Mouse (Mus musculus): ENCODE measurements around the gene Tenm4.

Gene Tenm4

GRCm38 (mm10) chr7:96356285-96356811, 185.3 kb downstream of the Tenm4 start:
- DNase-seq: no peak

GRCm38 (mm10) chr7:96357550-96357949, 186.5 kb downstream of the Tenm4 start:
- no peak for DNase-seq

- no peak for DNase-seq
These were observed 192.3 kb downstream of the Tenm4 start for GRCm38 (mm10) chr7:96363311-96363710.

GRCm38 (mm10) chr7:96369947-96370346, 198.9 kb downstream of the Tenm4 start:
- DNase-seq: no peak

- DNase-seq: no peak
These were observed 203.1 kb downstream of the Tenm4 start for GRCm38 (mm10) chr7:96374004-96374663.

GRCm38 (mm10) chr7:96375507-96375906, 204.5 kb downstream of the Tenm4 start:
- DNase-seq: no peak

GRCm38 (mm10) chr7:96383686-96384528, 212.9 kb downstream of the Tenm4 start:
- no peak for DNase-seq

GRCm38 (mm10) chr7:96384726-96385500, 213.9 kb downstream of the Tenm4 start:
- no peak for DNase-seq

- no peak for DNase-seq
These were observed 214.8 kb downstream of the Tenm4 start for GRCm38 (mm10) chr7:96385850-96386249.

- no peak for DNase-seq
These were observed 219.1 kb downstream of the Tenm4 start for GRCm38 (mm10) chr7:96390034-96390670.

- no peak for DNase-seq
These were observed 219.8 kb downstream of the Tenm4 start for GRCm38 (mm10) chr7:96390894-96391293.

- DNase-seq: no peak
These were observed 220.9 kb downstream of the Tenm4 start for GRCm38 (mm10) chr7:96391797-96392472.

GRCm38 (mm10) chr7:96392600-96392999, 221.6 kb downstream of the Tenm4 start:
- DNase-seq: no peak

GRCm38 (mm10) chr7:96397940-96398339, 226.9 kb downstream of the Tenm4 start:
- DNase-seq: no peak

- DNase-seq: no peak
These were observed 229.4 kb downstream of the Tenm4 start for GRCm38 (mm10) chr7:96400411-96400810.

GRCm38 (mm10) chr7:96406630-96407214, 235.7 kb downstream of the Tenm4 start:
- DNase-seq: no peak

- no peak for DNase-seq
These were observed 237.3 kb downstream of the Tenm4 start for GRCm38 (mm10) chr7:96408161-96408889.

- no peak for DNase-seq
These were observed 238.4 kb downstream of the Tenm4 start for GRCm38 (mm10) chr7:96409323-96409880.

- no peak for DNase-seq
These were observed 242.8 kb downstream of the Tenm4 start for GRCm38 (mm10) chr7:96413822-96414221.

GRCm38 (mm10) chr7:96414290-96415055, 243.4 kb downstream of the Tenm4 start:
- DNase-seq: no peak

Data from thymus, postnatal 14 days (tissue).